Mouse (Mus musculus) ES-E14 (cell line): ENCODE data around the gene Tom1l2. TPM values are rescaled to one million over a fixed set of nuclear protein-coding genes. Genes with fewer than 3 reads are reported as not detected.

Experiments used
- DNase-seq: peaks from one replicate; pipeline ENCODE4 v3.0.0-alpha.2; 2013; ENCODE audit warnings: low read depth, low spot score
- H3K27ac ChIP-seq: 2 replicates; pipeline ENCODE4 v1.5.1; 2012; ENCODE audit warnings: low read depth, mild to moderate bottlenecking, low read length, moderate library complexity, mixed read lengths; ENCODE audit not compliant: poor library complexity, insufficient read depth, severe bottlenecking
- H3K36me3 ChIP-seq: 2 replicates; pipeline ENCODE4 v1.6.1; 2012; ENCODE audit warnings: mild to moderate bottlenecking, low read length, moderate library complexity, mixed read lengths; ENCODE audit not compliant: control insufficient read depth, poor library complexity, insufficient read depth, severe bottlenecking
- H3K4me1 ChIP-seq, 2 experiments: fragments of 150-350 bp in 1 of 2; sonication (generic) in 1 of 2; 2 replicates each; pipeline ENCODE4 v1.6.1; 2012; ENCODE audit warnings: low read length in 2 of 2, mild to moderate bottlenecking in 1 of 2, mixed read lengths in 1 of 2; ENCODE audit not compliant: control insufficient read depth in 2 of 2, insufficient read depth in 2 of 2, poor library complexity in 1 of 2
- H3K4me3 ChIP-seq, 2 experiments: fragments of 150-350 bp in 1 of 2; sonication (generic) in 1 of 2; 2 replicates each; pipeline ENCODE4 v1.5.1; 2012; ENCODE audit warnings: low read length in 2 of 2, low read depth in 1 of 2, mild to moderate bottlenecking in 1 of 2, mixed read lengths in 1 of 2; ENCODE audit not compliant: insufficient read depth in 1 of 2, poor library complexity in 1 of 2, severe bottlenecking in 1 of 2
- H3K9ac ChIP-seq: 2 replicates; pipeline ENCODE4 v1.6.1; 2012; ENCODE audit warnings: low read depth, mild to moderate bottlenecking, low read length, mixed read lengths; ENCODE audit not compliant: poor library complexity, insufficient read depth, severe bottlenecking
- H3K9me3 ChIP-seq: fragments of 150-350 bp; sonication (generic); 2 replicates; pipeline ENCODE4 v1.6.1; 2012; ENCODE audit warnings: low read depth, mild to moderate bottlenecking, low read length; ENCODE audit not compliant: control insufficient read depth, insufficient read depth
- CHD2 ChIP-seq: IDR thresholded peaks from 2 replicates; pipeline ENCODE4 v1.6.1; 2014; ENCODE audit warnings: mild to moderate bottlenecking, low read depth, low read length, inconsistent platforms
- HCFC1 ChIP-seq: IDR thresholded peaks from 2 replicates; pipeline ENCODE4 v1.6.1; 2012; ENCODE audit warnings: low read length, inconsistent platforms, borderline replicate concordance; ENCODE audit not compliant: insufficient read depth
- MAFK ChIP-seq: IDR thresholded peaks from 2 replicates; pipeline ENCODE4 v1.6.1; 2014; ENCODE audit warnings: mild to moderate bottlenecking, low read depth, low read length, inconsistent platforms; ENCODE audit not compliant: insufficient read depth
- ZC3H11A ChIP-seq: IDR thresholded peaks from 2 replicates; pipeline ENCODE4 v1.6.1; 2012; ENCODE audit warnings: low read depth, mild to moderate bottlenecking, inconsistent platforms, low read length, borderline replicate concordance
- ZNF384 ChIP-seq: IDR thresholded peaks from 2 replicates; pipeline ENCODE4 v1.6.1; 2012; ENCODE audit warnings: low read depth, low read length, inconsistent platforms
- in situ Hi-C, 2 experiments: fragments of 600-800 bp; cut with MboI; formaldehyde crosslinking; loops; one replicate each; pipeline ENCODE4 v1.15.1; 2025; ENCODE audit warnings: low sequenced_read_pairs in 2 of 2, inconsistent platforms in 1 of 2; ENCODE audit not compliant: unreplicated experiment in 2 of 2
- total RNA-seq: library from RNA; depleted of rRNA; stranded (reverse); fragments of 300-350 nt; gene quantifications from 2 replicates; pipeline ENCODE4 v1.2.3, GENCODE M21; 2012

Gene Tom1l2
- total RNA-seq, 1 experiment: 10.4 TPM

- H3K36me3 ChIP-seq: no peaks in the 10 kb centered on the region
- H3K9me3 ChIP-seq: no peaks in the 10 kb centered on the region
- no peak for DNase-seq
- H3K4me1 ChIP-seq: no peaks in the 10 kb centered on the region
- no peak for TF ChIP-seq ZNF384
- TF ChIP-seq ZC3H11A: no peak
- TF ChIP-seq CHD2: no peak
- no peak for TF ChIP-seq HCFC1
- no peak for TF ChIP-seq MAFK
- in situ Hi-C loops: no loop called here
- no peak overlapping the region for H3K27ac ChIP-seq
- H3K4me3 ChIP-seq: no peak overlapping the region
- H3K9ac ChIP-seq: no peak overlapping the region
Observed at GRCm38 (mm10) chr11:60254308-60254707, 98.4 kb downstream of the Tom1l2 start.

- Histone ChIP-seq H3K9me3 (no peaks in the 10 kb centered on the region), H3K36me3 (no peaks in the 10 kb centered on the region), H3K9ac (no peak overlapping the region), H3K4me1 (peaks cover 4 to 5% of the 10 kb centered on the region in 2 experiments; a peak in 1 of 4 replicates), H3K27ac (no peak overlapping the region), H3K4me3 (no peak overlapping the region)
- DNase-seq: no peak
- in situ Hi-C loops: no loop called here
- TF ChIP-seq ZNF384: no peak
- TF ChIP-seq CHD2: no peak
- TF ChIP-seq ZC3H11A: no peak
- TF ChIP-seq MAFK: no peak
- TF ChIP-seq HCFC1: no peak
Observed at GRCm38 (mm10) chr11:60253546-60253945, 99.2 kb downstream of the Tom1l2 start.

- Histone ChIP-seq H3K4me1 (peaks cover 6 to 11% of the 10 kb centered on the region in 2 experiments; a peak in 3 of 4 replicates), H3K9ac (no peak overlapping the region), H3K27ac (no peak overlapping the region), H3K9me3 (no peaks in the 10 kb centered on the region), H3K4me3 (no peak overlapping the region), H3K36me3 (no peaks in the 10 kb centered on the region)
- in situ Hi-C loops: no loop called here
- TF ChIP-seq ZC3H11A (peak; percentile 34; the same call in 1 of the 2 replicates), MAFK (no peak)
- no peak for DNase-seq
Observed at GRCm38 (mm10) chr11:60250971-60251643, 101.6 kb downstream of the Tom1l2 start.

GRCm38 (mm10) chr11:60249885-60250284, 102.8 kb downstream of the Tom1l2 start:
- DNase-seq: no peak
- no peak overlapping the region for H3K27ac ChIP-seq
- TF ChIP-seq HCFC1 (no peak), CHD2 (no peak), MAFK (no peak), ZNF384 (no peak), ZC3H11A (no peak)
- in situ Hi-C loops: no loop called here
- no peak overlapping the region for H3K9ac ChIP-seq
- H3K4me1 ChIP-seq: peaks cover 6 to 12% of the 10 kb centered on the region in 2 experiments; a peak in 3 of 4 replicates
- H3K36me3 ChIP-seq: no peaks in the 10 kb centered on the region
- H3K9me3 ChIP-seq: no peaks in the 10 kb centered on the region
- no peak overlapping the region for H3K4me3 ChIP-seq
